Mouse (Mus musculus): ENCODE measurements around the gene Pcgf1. TPM values are rescaled to one million over a fixed set of nuclear protein-coding genes. Genes with fewer than 3 reads are reported as not detected.
A peak's percentile ranks its signal among the peaks of the same experiment; 100 is the strongest.

The Pcgf1 gene
- polyA plus RNA-seq, 1 experiment from 2014 or later: 14.4 TPM

DNA sequence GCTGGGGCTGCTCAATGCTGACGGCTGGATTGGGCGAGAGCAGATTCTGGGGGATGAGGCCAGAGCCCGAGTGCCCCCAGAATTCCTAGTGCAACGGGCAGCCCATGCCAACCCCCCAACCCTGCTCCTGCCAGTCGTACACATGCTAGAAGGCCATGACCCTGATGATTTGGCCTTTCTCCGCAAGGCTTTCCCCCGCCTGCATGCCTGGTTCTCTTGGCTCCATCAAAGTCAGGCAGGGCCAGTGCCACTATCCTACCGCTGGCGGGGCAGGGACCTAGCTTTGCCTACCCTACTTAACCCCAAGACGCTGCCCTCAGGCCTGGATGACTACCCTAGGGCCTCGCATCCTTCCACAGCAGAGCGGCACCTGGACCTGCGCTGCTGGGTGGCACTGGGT, 39.9 kb downstream of the Pcgf1 start:
- H3K27ac ChIP-seq (ENCODE audit: low read depth, low read length): no peak overlapping the region
- no peak overlapping the region for H3K4me2 ChIP-seq (replicated peaks; ENCODE audit: low read depth)
- no peak for ATAC-seq
- no peaks in the 10 kb centered on the region for H3K9me3 ChIP-seq (ENCODE audit: control insufficient read depth)
- H3K9ac ChIP-seq (ENCODE audit: low read depth, low read length): no peak overlapping the region
- peaks cover 14% of the 10 kb centered on the region for H3K36me3 ChIP-seq (ENCODE audit: control insufficient read depth, insufficient read depth)
- TF ChIP-seq CTCF (IDR thresholded peaks at IDR 0.05; ENCODE audit: low read depth): no peak
- WGBS: 92% methylated on average over 13 of the region's 13 CpGs
- H3K4me3 ChIP-seq (ENCODE audit: low read depth, low read length): no peak overlapping the region
- H3K27me3 ChIP-seq (replicated peaks; ENCODE audit: control insufficient read depth, insufficient read depth, low read length): no peaks in the 10 kb centered on the region
- H3K4me1 ChIP-seq (replicated peaks; ENCODE audit: control insufficient read depth, insufficient read depth, low read length): 0 out of 2 replicates have a peak, but pooled peaks cover 5% of the 10 kb centered on the region

DNA sequence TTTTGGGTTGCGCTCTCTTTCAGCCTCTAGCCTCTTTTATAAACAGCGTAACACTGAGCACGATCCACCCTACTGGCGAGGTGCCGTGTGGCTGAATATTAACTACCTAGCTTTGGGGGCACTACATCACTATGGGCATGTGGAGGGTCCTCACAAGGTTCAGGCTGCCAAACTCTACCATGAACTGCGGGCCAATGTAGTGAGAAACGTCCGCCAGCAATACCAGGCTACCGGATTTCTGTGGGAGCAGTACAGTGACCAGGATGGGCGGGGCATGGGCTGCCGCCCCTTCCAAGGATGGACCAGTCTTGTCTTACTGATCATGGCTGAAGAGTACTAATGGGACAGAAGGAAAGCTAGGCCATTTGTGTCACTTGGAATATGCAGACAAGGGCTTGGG, 40.7 kb downstream of the Pcgf1 start:
- TF ChIP-seq CTCF (IDR thresholded peaks at IDR 0.05; ENCODE audit: low read depth): no peak
- 75% methylated on average over 11 of the region's 11 CpGs for WGBS
- 0 out of 2 replicates have a peak, but pooled peaks cover 5% of the 10 kb centered on the region for H3K4me1 ChIP-seq (replicated peaks; ENCODE audit: control insufficient read depth, insufficient read depth, low read length)

GRCm38 (mm10) chr6:83118825-83119733, 41.4 kb downstream of the Pcgf1 start:
- no peak for ATAC-seq
- no peak overlapping the region for H3K4me3 ChIP-seq (ENCODE audit: low read depth, low read length)
- 0 out of 2 replicates have a peak, but pooled peaks cover 5% of the 10 kb centered on the region for H3K4me1 ChIP-seq (replicated peaks; ENCODE audit: control insufficient read depth, insufficient read depth, low read length)
- TF ChIP-seq CTCF (IDR thresholded peaks at IDR 0.05; ENCODE audit: low read depth): no peak
- no peak overlapping the region for H3K9ac ChIP-seq (ENCODE audit: low read depth, low read length)
- peaks cover 14% of the 10 kb centered on the region for H3K36me3 ChIP-seq (ENCODE audit: control insufficient read depth, insufficient read depth)
- no peak overlapping the region for H3K27ac ChIP-seq (ENCODE audit: low read depth, low read length)
- no peaks in the 10 kb centered on the region for H3K9me3 ChIP-seq (ENCODE audit: control insufficient read depth)
- WGBS: 78% methylated on average over 14 of the region's 14 CpGs
- H3K27me3 ChIP-seq (replicated peaks; ENCODE audit: control insufficient read depth, insufficient read depth, low read length): no peaks in the 10 kb centered on the region
- no peak overlapping the region for H3K4me2 ChIP-seq (replicated peaks; ENCODE audit: low read depth)

More for the DNA sequence above, 40.7 kb downstream of the Pcgf1 start:
- no peaks in the 10 kb centered on the region for H3K27me3 ChIP-seq (replicated peaks; ENCODE audit: control insufficient read depth, insufficient read depth, low read length)
- no peak overlapping the region for H3K9ac ChIP-seq (ENCODE audit: low read depth, low read length)
- no peaks in the 10 kb centered on the region for H3K9me3 ChIP-seq (ENCODE audit: control insufficient read depth)
- no peak overlapping the region for H3K4me2 ChIP-seq (replicated peaks; ENCODE audit: low read depth)
- no peak for ATAC-seq
- peaks cover 14% of the 10 kb centered on the region for H3K36me3 ChIP-seq (ENCODE audit: control insufficient read depth, insufficient read depth)
- H3K27ac ChIP-seq (ENCODE audit: low read depth, low read length): no peak overlapping the region
- no peak overlapping the region for H3K4me3 ChIP-seq (ENCODE audit: low read depth, low read length)

GRCm38 (mm10) chr6:83119734-83120051, 42.0 kb downstream of the Pcgf1 start:
- Histone ChIP-seq H3K27me3 (replicated peaks; ENCODE audit: control insufficient read depth, insufficient read depth, low read length) (no peaks in the 10 kb centered on the region), H3K9ac (ENCODE audit: low read depth, low read length) (no peak overlapping the region), H3K36me3 (ENCODE audit: control insufficient read depth, insufficient read depth) (peaks cover 14% of the 10 kb centered on the region), H3K9me3 (ENCODE audit: control insufficient read depth) (no peaks in the 10 kb centered on the region), H3K4me2 (replicated peaks; ENCODE audit: low read depth) (no peak overlapping the region), H3K4me1 (replicated peaks; ENCODE audit: control insufficient read depth, insufficient read depth, low read length) (0 out of 2 replicates have a peak, but pooled peaks cover 8% of the 10 kb centered on the region), H3K4me3 (ENCODE audit: low read depth, low read length) (no peak overlapping the region), H3K27ac (ENCODE audit: low read depth, low read length) (peak overlapping the region; percentile 24; the same call in 1 of the 2 replicates)
- 74% methylated on average over 7 of the region's 7 CpGs for WGBS
- no peak for TF ChIP-seq CTCF (IDR thresholded peaks at IDR 0.05; ENCODE audit: low read depth)
- ATAC-seq: no peak

GRCm38 (mm10) chr6:83120930-83121862, 43.5 kb downstream of the Pcgf1 start, which contains the start of gene Wbp1:
TSS of gene Wbp1 (minus strand) at chr6:83121559.
- under 1% methylated on average over 38 of the region's 38 CpGs for WGBS
- H3K9me3 ChIP-seq (ENCODE audit: control insufficient read depth): no peaks in the 10 kb centered on the region
- H3K4me1 ChIP-seq (replicated peaks; ENCODE audit: control insufficient read depth, insufficient read depth, low read length): 0 out of 2 replicates have a peak, but pooled peaks cover 5% of the 10 kb centered on the region
- peak; percentile 40; the same call in 1 of the 2 replicates for TF ChIP-seq CTCF (IDR thresholded peaks at IDR 0.05; ENCODE audit: low read depth)
- H3K27ac ChIP-seq (ENCODE audit: low read depth, low read length): peak within 1 kb of the TSS; percentile 92
- peak within 1 kb of the TSS; percentile 93 for H3K4me2 ChIP-seq (replicated peaks; ENCODE audit: low read depth)
- peaks cover 14% of the 10 kb centered on the region for H3K36me3 ChIP-seq (ENCODE audit: control insufficient read depth, insufficient read depth)
- H3K27me3 ChIP-seq (replicated peaks; ENCODE audit: control insufficient read depth, insufficient read depth, low read length): no peaks in the 10 kb centered on the region
- H3K4me3 ChIP-seq (ENCODE audit: low read depth, low read length): peak within 1 kb of the TSS; percentile 63
- peak; percentile 95 for ATAC-seq
- peak within 1 kb of the TSS; percentile 61 for H3K9ac ChIP-seq (ENCODE audit: low read depth, low read length)
